Mouse (Mus musculus): ENCODE results near the gene Slc39a5. TPM values are rescaled to one million over a fixed set of nuclear protein-coding genes. Genes with fewer than 3 reads are reported as not detected.
A peak's percentile ranks its signal among the peaks of the same experiment; 100 is the strongest.

Gene Slc39a5
- polyA plus RNA-seq, 1 experiment, result not detected

- TF ChIP-seq POLR2A (IDR thresholded peaks at IDR 0.05; ENCODE audit: insufficient read depth, low read depth, low read length) (no peak), CTCF (IDR thresholded peaks at IDR 0.05; ENCODE audit: insufficient read depth, low read depth, low read length) (no peak)
- peaks cover 5% of the 10 kb centered on the region; the same call in 1 of the 2 replicates for H3K4me1 ChIP-seq (ENCODE audit: control insufficient read depth, insufficient read depth, low read length)
- peak overlapping the region; percentile 60 for H3K4me3 ChIP-seq (ENCODE audit: insufficient read depth, low read depth, low read length)
- H3K27ac ChIP-seq (ENCODE audit: insufficient read depth, low read depth, low read length), result peak overlapping the region; percentile 76
- WGBS, result 5% methylated on average over 19 of the region's 19 CpGs
Measured at GRCm38 (mm10) chr10:128367899-128368401, 33.1 kb downstream of the Slc39a5 start.

GRCm38 (mm10) chr10:128362568-128362967, 38.5 kb downstream of the Slc39a5 start:
- H3K4me1 ChIP-seq (ENCODE audit: control insufficient read depth, insufficient read depth, low read length), result no peaks in the 10 kb centered on the region
- TF ChIP-seq CTCF (IDR thresholded peaks at IDR 0.05; ENCODE audit: insufficient read depth, low read depth, low read length) (no peak), POLR2A (IDR thresholded peaks at IDR 0.05; ENCODE audit: insufficient read depth, low read depth, low read length) (no peak)
- H3K4me3 ChIP-seq (ENCODE audit: insufficient read depth, low read depth, low read length), result no peak overlapping the region
- H3K27ac ChIP-seq (ENCODE audit: insufficient read depth, low read depth, low read length), result no peak overlapping the region
- 52% methylated on average over 3 of the region's 3 CpGs for WGBS

- TF ChIP-seq CTCF (IDR thresholded peaks at IDR 0.05; ENCODE audit: insufficient read depth, low read depth, low read length), result no peak
- no peak for TF ChIP-seq POLR2A (IDR thresholded peaks at IDR 0.05; ENCODE audit: insufficient read depth, low read depth, low read length)
- Histone ChIP-seq H3K27ac (ENCODE audit: insufficient read depth, low read depth, low read length) (no peak overlapping the region), H3K4me1 (ENCODE audit: control insufficient read depth, insufficient read depth, low read length) (no peaks in the 10 kb centered on the region), H3K4me3 (ENCODE audit: insufficient read depth, low read depth, low read length) (no peak overlapping the region)
- WGBS, result 86% methylated on average over 6 of the region's 6 CpGs
Measured at GRCm38 (mm10) chr10:128361836-128362235, 39.2 kb downstream of the Slc39a5 start.

GRCm38 (mm10) chr10:128359226-128359625, 41.8 kb downstream of the Slc39a5 start:
- no peak for TF ChIP-seq POLR2A (IDR thresholded peaks at IDR 0.05; ENCODE audit: insufficient read depth, low read depth, low read length)
- no peak for TF ChIP-seq CTCF (IDR thresholded peaks at IDR 0.05; ENCODE audit: insufficient read depth, low read depth, low read length)
- Histone ChIP-seq H3K4me1 (ENCODE audit: control insufficient read depth, insufficient read depth, low read length) (no peaks in the 10 kb centered on the region), H3K27ac (ENCODE audit: insufficient read depth, low read depth, low read length) (no peak overlapping the region), H3K4me3 (ENCODE audit: insufficient read depth, low read depth, low read length) (no peak overlapping the region)
- WGBS, result 89% methylated on average over 6 of the region's 6 CpGs

- no peak overlapping the region for H3K27ac ChIP-seq (ENCODE audit: insufficient read depth, low read depth, low read length)
Measured at GRCm38 (mm10) chr10:128358796-128359195, 42.2 kb downstream of the Slc39a5 start.

GRCm38 (mm10) chr10:128347541-128347940, 53.5 kb downstream of the Slc39a5 start:
- TF ChIP-seq POLR2A (IDR thresholded peaks at IDR 0.05; ENCODE audit: insufficient read depth, low read depth, low read length) (no peak), CTCF (IDR thresholded peaks at IDR 0.05; ENCODE audit: insufficient read depth, low read depth, low read length) (no peak)
- 82% methylated on average over 8 of the region's 8 CpGs for WGBS
- peaks cover 10% of the 10 kb centered on the region for H3K4me1 ChIP-seq (ENCODE audit: control insufficient read depth, insufficient read depth, low read length)
- no peak overlapping the region for H3K27ac ChIP-seq (ENCODE audit: insufficient read depth, low read depth, low read length)
- H3K4me3 ChIP-seq (ENCODE audit: insufficient read depth, low read depth, low read length), result no peak overlapping the region

More at GRCm38 (mm10) chr10:128358796-128359195, 42.2 kb downstream of the Slc39a5 start:
- 41% methylated on average over 2 of the region's 2 CpGs for WGBS
- no peaks in the 10 kb centered on the region for H3K4me1 ChIP-seq (ENCODE audit: control insufficient read depth, insufficient read depth, low read length)
- no peak for TF ChIP-seq POLR2A (IDR thresholded peaks at IDR 0.05; ENCODE audit: insufficient read depth, low read depth, low read length)
- TF ChIP-seq CTCF (IDR thresholded peaks at IDR 0.05; ENCODE audit: insufficient read depth, low read depth, low read length), result no peak
- no peak overlapping the region for H3K4me3 ChIP-seq (ENCODE audit: insufficient read depth, low read depth, low read length)

Other genes with a start within 250 kb of the Slc39a5 start
- not detected in 2 replicates for gene Rbms2, start 220.9 kb downstream of the Slc39a5 start, polyA plus RNA-seq (2012; ENCODE audit: insufficient read depth, insufficient read length, low replicate concordance, missing spikeins)
- gene Gls2, start 206.8 kb downstream of the Slc39a5 start, polyA plus RNA-seq (2012; ENCODE audit: insufficient read depth, insufficient read length, low replicate concordance, missing spikeins), result not detected in 2 replicates
- gene Spryd4, start 189.4 kb downstream of the Slc39a5 start, polyA plus RNA-seq (2012; ENCODE audit: insufficient read depth, insufficient read length, low replicate concordance, missing spikeins), result not detected in 2 replicates
- not detected in 2 replicates for gene Mip, start 175.4 kb downstream of the Slc39a5 start, polyA plus RNA-seq (2012; ENCODE audit: insufficient read depth, insufficient read length, low replicate concordance, missing spikeins)
- not detected in 2 replicates for gene Timeless, start 169.2 kb downstream of the Slc39a5 start, polyA plus RNA-seq (2012; ENCODE audit: insufficient read depth, insufficient read length, low replicate concordance, missing spikeins)
- not detected in 2 replicates for gene Apon, start 147.1 kb downstream of the Slc39a5 start, polyA plus RNA-seq (2012; ENCODE audit: insufficient read depth, insufficient read length, low replicate concordance, missing spikeins)
- gene Apof, start 132.6 kb downstream of the Slc39a5 start, polyA plus RNA-seq (2012; ENCODE audit: insufficient read depth, insufficient read length, low replicate concordance, missing spikeins), result not detected in 2 replicates
- not detected in 2 replicates for gene Stat2, start 130.7 kb downstream of the Slc39a5 start, polyA plus RNA-seq (2012; ENCODE audit: insufficient read depth, insufficient read length, low replicate concordance, missing spikeins)
- not detected in 2 replicates for gene Il23a, start 102.5 kb downstream of the Slc39a5 start, polyA plus RNA-seq (2012; ENCODE audit: insufficient read depth, insufficient read length, low replicate concordance, missing spikeins)
- gene Pan2, start 97.9 kb downstream of the Slc39a5 start, polyA plus RNA-seq (2012; ENCODE audit: insufficient read depth, insufficient read length, low replicate concordance, missing spikeins), result not detected in 2 replicates
- gene Cnpy2, start 78.8 kb downstream of the Slc39a5 start, polyA plus RNA-seq (2012; ENCODE audit: insufficient read depth, insufficient read length, low replicate concordance, missing spikeins), result not detected in 2 replicates
- 262 TPM in 1 of 2 replicates, not detected in the other for gene Cs, start 63.5 kb downstream of the Slc39a5 start, polyA plus RNA-seq (2012; ENCODE audit: insufficient read depth, insufficient read length, low replicate concordance, missing spikeins)
- not detected in 2 replicates for gene Coq10a, start 32.2 kb downstream of the Slc39a5 start, polyA plus RNA-seq (2012; ENCODE audit: insufficient read depth, insufficient read length, low replicate concordance, missing spikeins)
- not detected in 2 replicates for gene Ankrd52, start 24.1 kb downstream of the Slc39a5 start, polyA plus RNA-seq (2012; ENCODE audit: insufficient read depth, insufficient read length, low replicate concordance, missing spikeins)
- gene Nabp2, start 10.3 kb upstream of the Slc39a5 start, polyA plus RNA-seq (2012; ENCODE audit: insufficient read depth, insufficient read length, low replicate concordance, missing spikeins), result not detected in 2 replicates
- 155 TPM in 1 of 2 replicates, not detected in the other for gene Rnf41, start 10.4 kb upstream of the Slc39a5 start, polyA plus RNA-seq (2012; ENCODE audit: insufficient read depth, insufficient read length, low replicate concordance, missing spikeins)
- gene Smarcc2, start 58.0 kb upstream of the Slc39a5 start, polyA plus RNA-seq (2012; ENCODE audit: insufficient read depth, insufficient read length, low replicate concordance, missing spikeins), result 236 and 251 TPM in 2 replicates
- gene Myl6, start 92.9 kb upstream of the Slc39a5 start, polyA plus RNA-seq (2012; ENCODE audit: insufficient read depth, insufficient read length, low replicate concordance, missing spikeins), result not detected in 2 replicates
- not detected in 2 replicates for gene Myl6b, start 97.5 kb upstream of the Slc39a5 start, polyA plus RNA-seq (2012; ENCODE audit: insufficient read depth, insufficient read length, low replicate concordance, missing spikeins)
- gene Esyt1, start 124.6 kb upstream of the Slc39a5 start, polyA plus RNA-seq (2012; ENCODE audit: insufficient read depth, insufficient read length, low replicate concordance, missing spikeins), result not detected in 2 replicates
- gene Zc3h10, start 146.5 kb upstream of the Slc39a5 start, polyA plus RNA-seq (2012; ENCODE audit: insufficient read depth, insufficient read length, low replicate concordance, missing spikeins), result not detected in 2 replicates
- not detected in 2 replicates for gene Rpl41, start 148.1 kb upstream of the Slc39a5 start, polyA plus RNA-seq (2012; ENCODE audit: insufficient read depth, insufficient read length, low replicate concordance, missing spikeins)
- not detected in 2 replicates for gene Pa2g4, start 164.8 kb upstream of the Slc39a5 start, polyA plus RNA-seq (2012; ENCODE audit: insufficient read depth, insufficient read length, low replicate concordance, missing spikeins)
- gene Erbb3, start 188.4 kb upstream of the Slc39a5 start, polyA plus RNA-seq (2012; ENCODE audit: insufficient read depth, insufficient read length, low replicate concordance, missing spikeins), result not detected in 2 replicates
- gene Rps26, start 225.5 kb upstream of the Slc39a5 start, polyA plus RNA-seq (2012; ENCODE audit: insufficient read depth, insufficient read length, low replicate concordance, missing spikeins), result not detected in 2 replicates
- gene Ikzf4, start 244.8 kb upstream of the Slc39a5 start, polyA plus RNA-seq (2012; ENCODE audit: insufficient read depth, insufficient read length, low replicate concordance, missing spikeins), result not detected in 2 replicates